Mouse (Mus musculus) urinary bladder, postnatal 10 days (tissue): ENCODE data around the gene Casr.

Experiments used
- DNase-seq: peaks from one replicate; pipeline ENCODE4 v3.0.0; 2022; ENCODE audit warnings: low spot score

Casr gene

GRCm38 (mm10) chr16:36516355-36516754 is 45.6 kb downstream of the Casr start:
- DNase-seq = no peak

GRCm38 (mm10) chr16:36507300-36507699 is 54.6 kb downstream of the Casr start:
- DNase-seq = no peak

GRCm38 (mm10) chr16:36506827-36507226 is 55.1 kb downstream of the Casr start:
- DNase-seq = no peak

DNA sequence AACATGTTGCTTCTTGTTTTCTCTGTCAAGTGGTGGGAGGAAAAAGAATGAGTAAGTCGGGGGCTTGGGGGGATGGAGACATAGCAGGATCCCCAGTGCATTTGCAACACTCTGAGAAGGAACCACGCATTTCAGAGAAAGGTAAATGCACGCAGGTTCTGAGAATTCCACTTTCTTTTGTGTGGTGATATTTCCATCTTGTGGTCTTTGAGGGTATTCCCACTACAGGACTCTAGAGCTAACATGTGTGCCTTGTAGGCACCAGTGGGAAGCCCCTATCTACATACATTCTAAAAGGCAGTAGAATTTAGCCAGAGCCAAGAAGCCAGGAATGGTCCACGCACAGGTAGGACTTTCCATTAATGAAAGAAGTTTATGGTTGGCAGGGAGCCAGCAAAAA is 56.0 kb downstream of the Casr start:
- no peak for DNase-seq

GRCm38 (mm10) chr16:36505134-36505533 is 56.8 kb downstream of the Casr start:
- no peak for DNase-seq

DNA sequence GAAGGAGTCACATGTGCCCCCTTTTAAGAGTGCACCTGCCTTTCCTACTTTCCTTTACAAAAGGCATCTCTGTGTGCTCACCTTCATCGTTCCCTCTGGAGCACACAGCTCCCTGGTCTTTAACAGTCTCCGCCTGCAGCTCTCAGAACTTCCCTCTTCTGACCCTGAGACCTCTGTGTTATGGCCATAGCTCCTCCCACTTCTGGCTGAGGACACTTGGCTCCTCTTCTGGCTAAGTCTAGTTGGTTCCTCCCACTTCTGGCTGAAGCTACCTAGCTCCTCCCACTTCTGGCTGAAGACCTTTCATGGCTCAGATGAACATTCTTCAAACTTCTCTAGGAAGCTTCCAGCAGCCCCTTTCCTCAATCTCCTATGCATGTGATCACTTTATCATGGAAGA is 59.7 kb downstream of the Casr start:
- DNase-seq = no peak

- no peak for DNase-seq
Measured at GRCm38 (mm10) chr16:36492420-36492819, 69.5 kb downstream of the Casr start.

DNA sequence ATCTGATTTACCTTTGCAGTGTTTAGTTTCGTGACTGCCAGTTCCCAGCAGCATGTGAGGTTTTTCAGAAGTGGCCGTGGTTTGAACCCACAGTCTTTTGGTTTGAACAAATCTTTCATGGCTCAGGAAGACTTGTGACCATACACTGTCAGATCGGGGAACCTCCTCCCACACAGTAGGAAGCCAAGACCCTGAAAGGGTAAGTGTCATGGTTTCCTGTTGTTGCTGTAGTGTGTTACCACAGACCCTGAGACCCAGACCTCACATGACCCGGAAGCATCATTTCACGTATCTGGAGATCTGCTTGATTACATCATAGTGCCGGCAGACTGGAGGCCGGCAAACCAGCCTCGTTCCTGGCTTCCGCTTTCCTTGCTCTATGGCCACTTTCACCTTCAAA is 85.1 kb downstream of the Casr start:
- no peak for DNase-seq

GRCm38 (mm10) chr16:36475530-36475929 is 86.4 kb downstream of the Casr start:
- no peak for DNase-seq

DNA sequence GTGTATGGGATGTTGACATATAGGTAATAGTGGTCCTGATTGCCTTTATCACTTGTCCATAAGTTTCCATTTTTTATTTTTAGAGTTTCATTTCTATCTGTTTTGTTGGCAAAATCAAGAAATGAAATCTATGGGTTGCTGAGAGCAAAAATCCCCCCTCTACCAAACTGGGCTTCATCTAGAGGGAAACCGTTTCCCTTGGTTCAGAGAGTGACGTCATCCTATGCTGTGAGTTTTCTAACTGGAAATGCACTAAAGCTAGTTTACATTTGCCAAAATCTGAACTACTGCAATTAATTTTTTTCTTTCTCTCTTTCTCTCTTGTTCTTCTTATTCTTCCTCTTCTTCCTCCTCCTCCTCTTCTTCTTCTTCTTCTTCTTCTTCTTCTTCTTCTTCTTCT is 87.1 kb downstream of the Casr start:
- no peak for DNase-seq

- DNase-seq = no peak
Measured at GRCm38 (mm10) chr16:36473217-36474216, 88.4 kb downstream of the Casr start.

DNA sequence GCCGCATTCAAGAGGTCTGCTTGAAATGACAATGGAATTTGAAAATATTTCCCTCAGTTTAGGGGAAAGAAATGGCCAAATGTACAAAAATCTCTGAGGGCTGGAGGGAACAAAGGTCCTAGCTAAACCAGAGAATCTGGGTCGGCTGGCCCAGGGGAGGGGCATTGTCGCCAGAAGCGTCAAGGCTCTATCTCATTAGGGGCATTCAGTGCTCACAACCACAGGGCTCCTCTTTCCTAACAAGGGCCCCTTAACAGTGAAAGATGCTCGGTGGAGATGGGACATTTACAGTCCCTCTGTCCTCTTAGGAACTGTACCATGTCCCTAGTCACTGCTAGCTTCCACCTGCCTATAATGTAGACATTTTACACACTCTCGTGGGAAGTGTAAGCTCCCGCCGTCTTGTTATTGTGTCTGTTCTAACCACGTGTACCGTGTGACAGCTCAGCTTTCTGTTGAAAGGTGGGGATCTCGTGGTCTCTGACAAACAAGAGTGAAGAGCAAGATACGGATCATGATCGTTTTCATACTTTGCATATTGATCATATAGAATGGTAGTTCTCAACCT is 90.8 kb downstream of the Casr start:
- DNase-seq = no peak

GRCm38 (mm10) chr16:36469955-36470478 is 91.9 kb downstream of the Casr start:
- DNase-seq = no peak

- no peak for DNase-seq
Measured at GRCm38 (mm10) chr16:36469367-36469766, 92.6 kb downstream of the Casr start.

DNA sequence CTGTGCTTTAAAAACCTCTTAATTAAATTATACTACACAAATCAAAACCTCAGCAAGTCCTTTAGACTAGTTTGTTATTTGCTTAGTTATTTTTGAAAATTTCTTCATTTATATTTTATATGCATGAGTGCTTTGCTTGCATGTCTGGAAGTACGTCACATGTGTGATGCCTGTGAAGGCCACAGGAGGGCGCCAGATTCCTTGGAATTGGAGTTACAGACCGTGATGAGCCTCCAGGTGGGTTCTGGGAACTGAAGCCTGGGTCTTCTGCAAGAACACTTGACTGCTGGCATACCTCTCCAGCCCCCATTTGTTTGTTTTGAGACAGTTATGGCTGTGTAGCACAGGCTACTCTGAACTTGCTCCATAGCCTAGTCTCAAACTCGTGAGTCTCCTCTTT is 93.1 kb downstream of the Casr start:
- DNase-seq = no peak

GRCm38 (mm10) chr16:36467936-36468335 is 94.0 kb downstream of the Casr start:
- DNase-seq = no peak

DNA sequence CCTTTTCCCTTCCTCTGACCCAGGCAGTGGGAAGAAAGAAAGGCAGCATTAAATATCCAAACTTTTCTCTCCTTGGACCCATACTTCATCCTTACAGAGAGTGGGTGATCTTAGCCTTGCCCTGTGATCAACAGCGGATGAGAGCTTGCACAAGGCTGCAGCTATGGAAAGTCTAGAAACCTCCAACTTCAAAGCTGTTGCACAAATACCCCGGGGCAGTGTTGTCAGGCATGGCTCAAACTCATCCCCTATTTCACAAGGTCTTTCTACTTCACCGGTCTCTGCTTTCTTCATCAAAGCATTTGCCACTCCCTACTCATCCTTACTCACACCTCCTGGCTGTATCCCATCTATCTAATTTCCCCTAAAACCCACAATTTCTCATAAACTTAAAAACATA is 96.5 kb downstream of the Casr start:
- DNase-seq = no peak

DNA sequence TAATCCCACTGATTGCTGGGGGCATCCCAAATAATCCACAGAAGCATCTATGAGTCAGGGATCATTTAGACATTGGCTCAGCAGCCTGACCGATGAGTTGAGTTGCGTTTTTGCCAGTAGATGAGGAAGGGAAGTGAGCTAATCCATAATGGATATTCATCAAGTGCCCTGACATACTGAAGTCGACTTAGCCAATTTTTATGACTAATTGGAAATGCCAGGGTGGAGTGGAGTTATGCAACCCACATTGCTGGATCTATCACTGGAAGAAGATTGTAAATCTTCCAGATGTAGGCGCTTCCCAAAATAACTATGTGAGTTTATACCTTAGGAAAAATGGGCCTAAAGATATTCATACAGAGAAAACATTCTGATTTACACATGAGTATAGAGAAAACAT is 97.9 kb downstream of the Casr start:
- no peak for DNase-seq

DNA sequence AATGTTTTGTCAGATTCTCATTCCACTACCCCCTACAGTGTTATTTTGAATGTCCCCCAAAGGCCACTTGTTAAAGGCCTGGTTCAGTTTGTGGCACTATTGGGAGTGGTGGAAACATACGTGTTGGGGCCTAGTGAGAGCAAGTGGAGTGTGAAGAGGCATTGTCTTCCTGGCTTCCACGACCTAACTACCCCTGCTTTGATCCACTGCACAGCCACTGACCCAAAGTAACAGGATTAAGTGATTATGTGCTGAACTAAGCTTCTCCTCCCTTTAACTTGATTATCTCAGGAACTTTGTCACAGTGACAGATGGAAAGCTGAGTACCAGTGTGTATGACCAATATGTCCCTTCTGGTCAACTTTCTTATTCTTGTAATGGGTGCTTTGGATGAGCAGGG is 101.5 kb downstream of the Casr start:
- no peak for DNase-seq

GRCm38 (mm10) chr16:36455342-36455802 is 106.6 kb downstream of the Casr start, which contains the start of gene Stfa3:
TSS of gene Stfa3 (minus strand) at chr16:36455392.
- DNase-seq = no peak
